Mouse (Mus musculus): Measurements from ENCODE around the gene Dnah6. TPM values are rescaled to one million over a fixed set of nuclear protein-coding genes. Genes with fewer than 3 reads are reported as not detected.
A peak's percentile ranks its signal among the peaks of the same experiment; 100 is the strongest.

The Dnah6 gene
- polyA plus RNA-seq (2014; fragmentation: Nextera tagmentation; extraction: Ambion mirVana) = 0.03 TPM in 1 of 2 replicates, not detected in the other

GRCm38 (mm10) chr6:73221189-73221957 is at the start of gene Dnah6:
Gene Dnah6 (minus strand): TSS chr6:73221651.
- Histone ChIP-seq H3K9me3 (replicated peaks; ENCODE audit: control insufficient read depth, low read length) (no peaks in the 10 kb centered on the region), H3K4me1 (ENCODE audit: control insufficient read depth, insufficient read depth, low read length) (0 out of 2 replicates have a peak, but pooled peaks cover 2% of the 10 kb centered on the region), H3K4me3 (ENCODE audit: low read depth, low read length) (peak within 1 kb of the TSS; percentile 38), H3K9ac (ENCODE audit: low read depth, low read length) (peak within 1 kb of the TSS; percentile 39), H3K27ac (ENCODE audit: low read depth, low read length) (peak within 1 kb of the TSS; percentile 91), H3K27me3 (ENCODE audit: control insufficient read depth, insufficient read depth, low read length) (no peaks in the 10 kb centered on the region), H3K4me2 (peak within 1 kb of the TSS; percentile 73), H3K36me3 (ENCODE audit: control insufficient read depth, insufficient read depth, low read length) (no peaks in the 10 kb centered on the region)
- peak; percentile 92 for ATAC-seq (replicated peaks; ENCODE audit: insufficient number of reproducible peaks, low FRiP score, low TSS enrichment)
- 42% methylated on average over 25 of the region's 25 CpGs for WGBS (ENCODE audit: insufficient replicate concordance)

DNA sequence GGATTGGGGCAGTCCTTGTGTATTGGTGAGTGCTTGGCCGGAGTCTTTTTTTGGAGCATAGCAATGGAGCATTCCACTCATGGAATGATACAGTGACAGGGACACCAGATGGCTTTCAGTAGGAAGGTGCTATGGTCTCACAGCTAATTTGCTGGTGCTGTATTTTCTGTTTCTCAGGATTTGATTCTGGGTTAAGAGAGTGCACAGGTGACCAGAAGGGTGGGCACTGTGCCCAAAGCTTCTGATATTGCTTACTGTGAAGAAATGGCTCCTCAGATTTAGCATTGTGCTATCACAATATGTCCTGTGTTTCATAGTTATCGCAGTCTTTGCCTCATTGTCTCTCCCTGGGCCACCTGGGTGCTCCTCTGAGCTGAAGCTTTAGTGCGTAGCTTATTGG is 47.9 kb upstream of the Dnah6 start:
- Histone ChIP-seq H3K36me3 (ENCODE audit: control insufficient read depth, insufficient read depth, low read length) (peaks cover 35% of the 10 kb centered on the region), H3K4me3 (ENCODE audit: low read depth, low read length) (no peak overlapping the region), H3K27me3 (ENCODE audit: control insufficient read depth, insufficient read depth, low read length) (no peaks in the 10 kb centered on the region), H3K4me1 (ENCODE audit: control insufficient read depth, insufficient read depth, low read length) (no peaks in the 10 kb centered on the region), H3K27ac (ENCODE audit: low read depth, low read length) (no peak overlapping the region), H3K9me3 (replicated peaks; ENCODE audit: control insufficient read depth, low read length) (no peaks in the 10 kb centered on the region), H3K9ac (ENCODE audit: low read depth, low read length) (no peak overlapping the region), H3K4me2 (no peak overlapping the region)
- no peak for ATAC-seq (replicated peaks; ENCODE audit: insufficient number of reproducible peaks, low FRiP score, low TSS enrichment)
- WGBS (ENCODE audit: insufficient replicate concordance) = 96% methylated on average over 3 of the region's 3 CpGs

- ATAC-seq (replicated peaks; ENCODE audit: insufficient number of reproducible peaks, low FRiP score, low TSS enrichment) = no peak
- H3K27me3 ChIP-seq (ENCODE audit: control insufficient read depth, insufficient read depth, low read length) = no peaks in the 10 kb centered on the region
- peaks cover 36% of the 10 kb centered on the region for H3K36me3 ChIP-seq (ENCODE audit: control insufficient read depth, insufficient read depth, low read length)
- H3K9me3 ChIP-seq (replicated peaks; ENCODE audit: control insufficient read depth, low read length) = no peaks in the 10 kb centered on the region
- no peak overlapping the region for H3K9ac ChIP-seq (ENCODE audit: low read depth, low read length)
- no peak overlapping the region for H3K4me2 ChIP-seq
- 88% methylated on average over 8 of the region's 8 CpGs for WGBS (ENCODE audit: insufficient replicate concordance)
- no peak overlapping the region for H3K4me3 ChIP-seq (ENCODE audit: low read depth, low read length)
- no peaks in the 10 kb centered on the region for H3K4me1 ChIP-seq (ENCODE audit: control insufficient read depth, insufficient read depth, low read length)
- H3K27ac ChIP-seq (ENCODE audit: low read depth, low read length) = no peak overlapping the region
Observed at GRCm38 (mm10) chr6:73267738-73268311, 46.4 kb upstream of the Dnah6 start.

GRCm38 (mm10) chr6:73264801-73265200 is 43.4 kb upstream of the Dnah6 start:
- no peaks in the 10 kb centered on the region for H3K27me3 ChIP-seq (ENCODE audit: control insufficient read depth, insufficient read depth, low read length)
- no peaks in the 10 kb centered on the region for H3K9me3 ChIP-seq (replicated peaks; ENCODE audit: control insufficient read depth, low read length)
- no peak overlapping the region for H3K27ac ChIP-seq (ENCODE audit: low read depth, low read length)
- H3K4me1 ChIP-seq (ENCODE audit: control insufficient read depth, insufficient read depth, low read length) = no peaks in the 10 kb centered on the region
- no peak for ATAC-seq (replicated peaks; ENCODE audit: insufficient number of reproducible peaks, low FRiP score, low TSS enrichment)
- no peak overlapping the region for H3K4me2 ChIP-seq
- H3K36me3 ChIP-seq (ENCODE audit: control insufficient read depth, insufficient read depth, low read length) = peaks cover 23% of the 10 kb centered on the region
- no peak overlapping the region for H3K9ac ChIP-seq (ENCODE audit: low read depth, low read length)
- WGBS (ENCODE audit: insufficient replicate concordance) = 75% methylated on average over 2 of the region's 2 CpGs
- H3K4me3 ChIP-seq (ENCODE audit: low read depth, low read length) = no peak overlapping the region

GRCm38 (mm10) chr6:73260110-73260509 is 38.7 kb upstream of the Dnah6 start:
- no peak for ATAC-seq (replicated peaks; ENCODE audit: insufficient number of reproducible peaks, low FRiP score, low TSS enrichment)

GRCm38 (mm10) chr6:73257068-73257467 is 35.6 kb upstream of the Dnah6 start:
- Histone ChIP-seq H3K4me1 (ENCODE audit: control insufficient read depth, insufficient read depth, low read length) (peaks cover 15% of the 10 kb centered on the region), H3K9ac (ENCODE audit: low read depth, low read length) (no peak overlapping the region), H3K4me2 (no peak overlapping the region), H3K4me3 (ENCODE audit: low read depth, low read length) (no peak overlapping the region), H3K27ac (ENCODE audit: low read depth, low read length) (no peak overlapping the region), H3K27me3 (ENCODE audit: control insufficient read depth, insufficient read depth, low read length) (no peaks in the 10 kb centered on the region), H3K36me3 (ENCODE audit: control insufficient read depth, insufficient read depth, low read length) (peaks cover 20% of the 10 kb centered on the region), H3K9me3 (replicated peaks; ENCODE audit: control insufficient read depth, low read length) (no peaks in the 10 kb centered on the region)
- 93% methylated on average over 7 of the region's 7 CpGs for WGBS (ENCODE audit: insufficient replicate concordance)
- no peak for ATAC-seq (replicated peaks; ENCODE audit: insufficient number of reproducible peaks, low FRiP score, low TSS enrichment)

More at GRCm38 (mm10) chr6:73260110-73260509, 38.7 kb upstream of the Dnah6 start:
- Histone ChIP-seq H3K4me3 (ENCODE audit: low read depth, low read length) (no peak overlapping the region), H3K4me1 (ENCODE audit: control insufficient read depth, insufficient read depth, low read length) (no peaks in the 10 kb centered on the region), H3K9ac (ENCODE audit: low read depth, low read length) (no peak overlapping the region), H3K4me2 (no peak overlapping the region), H3K9me3 (replicated peaks; ENCODE audit: control insufficient read depth, low read length) (no peaks in the 10 kb centered on the region), H3K36me3 (ENCODE audit: control insufficient read depth, insufficient read depth, low read length) (peaks cover 30% of the 10 kb centered on the region), H3K27ac (ENCODE audit: low read depth, low read length) (no peak overlapping the region), H3K27me3 (ENCODE audit: control insufficient read depth, insufficient read depth, low read length) (no peaks in the 10 kb centered on the region)
- 90% methylated on average over 6 of the region's 6 CpGs for WGBS (ENCODE audit: insufficient replicate concordance)

- no peak overlapping the region for H3K4me3 ChIP-seq (ENCODE audit: low read depth, low read length)
- no peak for ATAC-seq (replicated peaks; ENCODE audit: insufficient number of reproducible peaks, low FRiP score, low TSS enrichment)
- H3K9ac ChIP-seq (ENCODE audit: low read depth, low read length) = no peak overlapping the region
- H3K27ac ChIP-seq (ENCODE audit: low read depth, low read length) = 0 out of 2 replicates have a peak overlapping the region, but pooled peaks have one; percentile 37
- no peaks in the 10 kb centered on the region for H3K9me3 ChIP-seq (replicated peaks; ENCODE audit: control insufficient read depth, low read length)
- WGBS (ENCODE audit: insufficient replicate concordance) = 72% methylated on average over 9 of the region's 9 CpGs
- H3K4me2 ChIP-seq = no peak overlapping the region
- no peaks in the 10 kb centered on the region for H3K27me3 ChIP-seq (ENCODE audit: control insufficient read depth, insufficient read depth, low read length)
- H3K4me1 ChIP-seq (ENCODE audit: control insufficient read depth, insufficient read depth, low read length) = peaks cover 21% of the 10 kb centered on the region
- H3K36me3 ChIP-seq (ENCODE audit: control insufficient read depth, insufficient read depth, low read length) = peaks cover 9% of the 10 kb centered on the region
Observed at GRCm38 (mm10) chr6:73254307-73255228, 33.1 kb upstream of the Dnah6 start.

DNA sequence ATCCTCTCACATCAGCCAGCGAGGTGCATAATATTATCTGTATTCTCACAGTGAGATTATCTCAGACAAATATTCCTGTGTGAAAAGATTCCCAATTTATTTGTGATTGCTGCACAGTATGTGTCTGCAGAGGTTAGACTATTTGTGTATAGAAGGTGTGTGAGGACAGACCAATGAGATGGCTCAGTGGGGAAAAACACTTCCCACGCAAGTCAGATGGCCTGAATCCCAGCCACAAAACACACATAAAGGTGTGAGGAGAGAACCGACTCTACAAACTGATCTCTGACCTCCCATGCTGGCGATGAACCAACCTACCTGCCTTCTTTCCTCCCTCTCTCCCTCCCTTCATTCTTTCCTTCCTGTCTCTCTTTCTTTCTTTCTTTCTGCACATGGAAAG is 32.1 kb upstream of the Dnah6 start:
- Histone ChIP-seq H3K4me1 (ENCODE audit: control insufficient read depth, insufficient read depth, low read length) (peaks cover 24% of the 10 kb centered on the region), H3K36me3 (ENCODE audit: control insufficient read depth, insufficient read depth, low read length) (peaks cover 4% of the 10 kb centered on the region; the same call in 1 of the 2 replicates), H3K9ac (ENCODE audit: low read depth, low read length) (no peak overlapping the region), H3K9me3 (replicated peaks; ENCODE audit: control insufficient read depth, low read length) (no peaks in the 10 kb centered on the region), H3K27ac (ENCODE audit: low read depth, low read length) (no peak overlapping the region), H3K27me3 (ENCODE audit: control insufficient read depth, insufficient read depth, low read length) (no peaks in the 10 kb centered on the region), H3K4me2 (no peak overlapping the region), H3K4me3 (ENCODE audit: low read depth, low read length) (no peak overlapping the region)
- ATAC-seq (replicated peaks; ENCODE audit: insufficient number of reproducible peaks, low FRiP score, low TSS enrichment) = no peak
- 80% methylated on average over 4 of the region's 4 CpGs for WGBS (ENCODE audit: insufficient replicate concordance)
